Mouse (Mus musculus) embryonic facial prominence, embryonic 15.5 days (tissue): ENCODE data around the gene Fhl2. TPM values are rescaled to one million over a fixed set of nuclear protein-coding genes. Genes with fewer than 3 reads are reported as not detected.

Experiments
- ATAC-seq: fragments of 200-750 bp; cut with Nextera tagmentation; 2 replicates; pipeline ENCODE4 v1.8.0; 2017; ENCODE audit warnings: low read depth, moderate TSS enrichment; ENCODE audit not compliant: insufficient number of reproducible peaks, low FRiP score, low TSS enrichment
- H3K27ac ChIP-seq: fragments of 300-500 bp; sonication (generic); replicated peaks from 2 replicates; pipeline ENCODE4 v1.5.1; 2015; ENCODE audit warnings: mild to moderate bottlenecking, inconsistent platforms
- H3K27me3 ChIP-seq: fragments of 300-500 bp; sonication (generic); 2 replicates; pipeline ENCODE4 v1.6.1; 2015; ENCODE audit warnings: inconsistent platforms
- H3K36me3 ChIP-seq: fragments of 300-500 bp; sonication (generic); 2 replicates; pipeline ENCODE4 v1.6.1; 2015; ENCODE audit warnings: mild to moderate bottlenecking, inconsistent platforms
- H3K4me1 ChIP-seq: fragments of 300-500 bp; sonication (generic); 2 replicates; pipeline ENCODE4 v1.6.1; 2015; ENCODE audit warnings: inconsistent platforms
- H3K4me2 ChIP-seq: fragments of 300-500 bp; sonication (generic); replicated peaks from 2 replicates; pipeline ENCODE4 v1.6.1; 2015; ENCODE audit warnings: mild to moderate bottlenecking, inconsistent platforms
- H3K4me3 ChIP-seq: fragments of 300-500 bp; sonication (generic); replicated peaks from 2 replicates; pipeline ENCODE4 v1.5.1; 2015; ENCODE audit warnings: mild to moderate bottlenecking, inconsistent platforms
- H3K9ac ChIP-seq: fragments of 300-500 bp; sonication (generic); 2 replicates; pipeline ENCODE4 v1.6.1; 2015; ENCODE audit warnings: inconsistent platforms
- H3K9me3 ChIP-seq: fragments of 300-500 bp; sonication (generic); replicated peaks from 2 replicates; pipeline ENCODE4 v1.6.1; 2016; ENCODE audit warnings: inconsistent platforms
- WGBS: fragments of 180-500 bp; shearing (Covaris S2); methylation state at CpG from one replicate; pipeline ENCODE4 v1.1.7; 2015; 5-methylcytosine and 5-hydroxymethylcytosine counted together
- polyA plus RNA-seq: library from polyadenylated mRNA; unstranded; fragments of >200 nt; fragmentation: Nextera tagmentation; extraction: Ambion mirVana; gene quantifications from 2 replicates; pipeline ENCODE4 v1.2.1, GENCODE M21; 2015

The Fhl2 gene
- polyA plus RNA-seq, 1 experiment from 2014 or later = 22.0 TPM

- Histone ChIP-seq H3K9ac (peak within 1 kb of the TSS; percentile 77), H3K27ac (peak within 1 kb of the TSS; percentile 100), H3K27me3 (no peaks in the 10 kb centered on the region), H3K4me1 (peaks cover 5% of the 10 kb centered on the region; the same call in 1 of the 2 replicates), H3K9me3 (no peaks in the 10 kb centered on the region), H3K4me2 (peak within 1 kb of the TSS; percentile 67), H3K4me3 (peak within 1 kb of the TSS; percentile 86), H3K36me3 (peaks cover 19% of the 10 kb centered on the region)
- ATAC-seq = peak; percentile 93
- under 1% methylated on average over 57 of the region's 57 CpGs for WGBS
Observed at GRCm38 (mm10) chr1:43098031-43098984, 98.5 kb downstream of the Fhl2 start, which contains the start of the genes Tgfbrap1 and AI597479. Gene Tgfbrap1 (minus strand): TSS chr1:43098637. Gene AI597479 (plus strand): TSS chr1:43098710.

DNA sequence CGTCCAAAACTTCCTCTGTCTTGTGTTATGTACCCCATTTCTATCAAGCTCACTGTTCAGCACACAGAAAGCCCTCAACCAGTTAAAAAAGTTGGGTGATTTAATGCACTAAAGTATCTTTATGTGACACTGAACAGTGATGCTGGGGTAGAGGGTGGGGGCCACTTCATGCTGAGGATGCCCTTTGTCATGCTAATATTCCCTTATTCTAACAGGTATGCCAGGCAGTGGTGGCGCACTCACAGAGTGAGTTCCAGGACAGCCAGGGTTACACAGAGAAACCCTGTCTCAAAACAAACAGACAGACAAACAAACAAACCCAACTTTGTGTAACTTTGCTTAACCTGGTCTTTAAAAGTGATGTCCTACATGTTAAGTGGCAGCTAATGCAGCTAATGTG lies 102.6 kb downstream of the Fhl2 start:
- H3K9me3 ChIP-seq = no peaks in the 10 kb centered on the region
- no peak overlapping the region for H3K27ac ChIP-seq
- H3K4me2 ChIP-seq = no peak overlapping the region
- no peak overlapping the region for H3K9ac ChIP-seq
- H3K27me3 ChIP-seq = no peaks in the 10 kb centered on the region
- H3K36me3 ChIP-seq = no peaks in the 10 kb centered on the region
- H3K4me1 ChIP-seq = peaks cover 16% of the 10 kb centered on the region
- ATAC-seq = no peak
- WGBS = 93% methylated on average over 2 of the region's 2 CpGs
- H3K4me3 ChIP-seq = no peak overlapping the region

DNA sequence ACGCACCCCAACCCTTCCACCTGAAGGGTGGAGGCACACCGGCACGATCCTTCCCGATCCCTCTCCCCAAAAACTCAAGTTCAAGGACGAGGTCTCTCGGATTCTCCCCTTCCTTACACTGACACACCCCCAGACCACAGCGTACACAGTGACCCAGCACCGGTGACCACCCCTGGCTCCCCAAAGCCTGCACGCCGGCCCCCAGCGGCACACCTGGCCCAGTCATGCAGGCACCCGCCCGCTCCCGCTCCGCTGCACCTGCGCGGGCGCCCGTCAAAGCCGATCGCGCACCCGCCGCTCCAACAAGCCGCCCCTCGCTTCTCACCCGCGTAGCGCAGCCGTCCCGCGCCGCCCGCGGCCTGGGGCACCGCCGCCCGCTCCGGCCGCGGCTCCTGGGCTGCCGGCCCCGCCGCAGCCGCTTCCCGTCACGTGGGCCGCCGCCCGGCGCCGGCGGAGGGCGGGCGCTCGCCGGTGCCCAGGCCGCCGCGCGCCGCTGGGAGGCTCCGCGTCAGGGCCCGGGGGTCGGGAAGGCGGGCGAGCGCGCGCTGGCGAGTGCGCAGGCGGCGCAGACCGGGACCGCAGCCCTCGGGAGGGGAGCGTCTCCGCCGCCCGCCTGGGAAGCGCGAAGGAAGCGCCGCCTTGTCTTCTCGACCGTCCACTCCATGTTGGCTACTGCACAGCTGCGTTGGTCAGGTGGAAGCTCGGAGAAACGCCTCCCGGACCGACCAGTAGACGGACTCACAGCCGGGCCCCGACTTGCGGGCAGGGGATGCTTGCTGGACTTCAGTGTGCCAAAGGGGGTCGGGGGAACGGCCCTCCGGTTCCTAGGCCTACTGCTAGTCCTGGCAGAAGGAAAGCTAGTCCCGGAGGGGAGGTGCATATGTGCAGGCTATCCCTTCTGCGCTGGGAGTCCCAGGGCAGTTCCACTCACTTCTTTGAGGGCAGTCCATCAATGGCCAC lies 104.4 kb downstream of the Fhl2 start:
- H3K27ac ChIP-seq = peak overlapping the region; percentile 74
- peak overlapping the region; percentile 81 for H3K9ac ChIP-seq
- H3K4me3 ChIP-seq = peak overlapping the region; percentile 79
- WGBS = under 1% methylated on average over 93 of the region's 102 CpGs
- no peaks in the 10 kb centered on the region for H3K27me3 ChIP-seq
- H3K4me1 ChIP-seq = peaks cover 16% of the 10 kb centered on the region
- H3K9me3 ChIP-seq = no peaks in the 10 kb centered on the region
- peak; percentile 80 for ATAC-seq
- H3K36me3 ChIP-seq = no peaks in the 10 kb centered on the region
- H3K4me2 ChIP-seq = peak overlapping the region; percentile 68

- WGBS = 44% methylated on average over 13 of the region's 13 CpGs
- peak overlapping the region; percentile 79 for H3K4me3 ChIP-seq
- no peaks in the 10 kb centered on the region for H3K9me3 ChIP-seq
- H3K27ac ChIP-seq = no peak overlapping the region
- peaks cover 16% of the 10 kb centered on the region for H3K4me1 ChIP-seq
- no peaks in the 10 kb centered on the region for H3K27me3 ChIP-seq
- H3K9ac ChIP-seq = peak overlapping the region; percentile 81
- H3K36me3 ChIP-seq = no peaks in the 10 kb centered on the region
- ATAC-seq = no peak
- peak overlapping the region; percentile 68 for H3K4me2 ChIP-seq
Observed at GRCm38 (mm10) chr1:43091306-43092055, 105.3 kb downstream of the Fhl2 start.

GRCm38 (mm10) chr1:43090418-43090817 lies 106.4 kb downstream of the Fhl2 start:
- Histone ChIP-seq H3K9ac (no peak overlapping the region), H3K4me1 (peaks cover 16% of the 10 kb centered on the region), H3K27ac (no peak overlapping the region), H3K9me3 (no peaks in the 10 kb centered on the region), H3K4me3 (no peak overlapping the region), H3K4me2 (no peak overlapping the region), H3K36me3 (0 out of 2 replicates have a peak, but pooled peaks cover 3% of the 10 kb centered on the region), H3K27me3 (no peaks in the 10 kb centered on the region)
- 83% methylated on average over 1 of the region's 1 CpGs for WGBS
- no peak for ATAC-seq

DNA sequence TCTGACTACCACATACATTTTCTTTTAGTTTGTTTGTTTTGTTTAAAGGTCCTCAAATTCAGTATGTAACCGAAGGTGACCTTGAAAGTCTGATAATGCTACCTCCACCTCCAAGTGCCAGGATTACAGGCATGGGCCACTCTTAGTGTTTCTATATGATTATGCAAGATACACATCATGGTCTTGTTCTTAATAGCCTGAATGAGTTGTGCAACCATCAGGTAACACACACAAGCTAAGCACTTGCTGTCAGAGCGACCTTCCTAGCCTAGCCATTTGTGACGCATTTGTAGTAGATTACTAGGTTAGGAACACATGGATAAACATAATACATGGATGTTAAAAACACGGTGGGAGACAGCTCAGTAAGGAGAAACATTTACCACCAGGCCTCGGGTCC lies 113.8 kb downstream of the Fhl2 start:
- no peak overlapping the region for H3K4me3 ChIP-seq
- 81% methylated on average over 5 of the region's 5 CpGs for WGBS
- no peaks in the 10 kb centered on the region for H3K9me3 ChIP-seq
- 0 out of 2 replicates have a peak, but pooled peaks cover 6% of the 10 kb centered on the region for H3K36me3 ChIP-seq
- no peak overlapping the region for H3K4me2 ChIP-seq
- H3K27ac ChIP-seq = no peak overlapping the region
- H3K27me3 ChIP-seq = no peaks in the 10 kb centered on the region
- ATAC-seq = no peak
- H3K4me1 ChIP-seq = no peaks in the 10 kb centered on the region
- H3K9ac ChIP-seq = no peak overlapping the region

DNA sequence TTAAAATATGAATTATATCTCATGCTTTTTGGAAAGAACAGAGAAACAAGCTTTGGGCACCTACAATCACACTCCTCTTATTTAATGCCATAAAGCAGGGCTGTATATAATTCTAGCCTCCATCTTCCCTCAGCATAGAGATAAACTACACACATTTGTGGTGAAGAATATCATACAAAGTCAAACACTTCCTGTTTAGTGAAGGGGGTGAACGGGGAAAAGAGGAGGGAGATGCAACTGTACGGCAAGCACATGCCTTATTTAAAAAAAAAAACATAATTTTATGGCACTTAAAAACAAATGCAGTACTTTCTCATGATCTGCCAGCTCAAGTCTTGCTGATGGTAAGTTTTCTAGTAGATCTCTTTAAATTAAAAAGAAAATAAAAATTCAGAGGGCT lies 118.7 kb downstream of the Fhl2 start:
- no peaks in the 10 kb centered on the region for H3K4me1 ChIP-seq
- H3K27ac ChIP-seq = no peak overlapping the region
- 0 out of 2 replicates have a peak, but pooled peaks cover 18% of the 10 kb centered on the region for H3K36me3 ChIP-seq
- 80% methylated on average over 2 of the region's 2 CpGs for WGBS
- H3K4me2 ChIP-seq = no peak overlapping the region
- no peak overlapping the region for H3K9ac ChIP-seq
- no peaks in the 10 kb centered on the region for H3K9me3 ChIP-seq
- no peak for ATAC-seq
- no peaks in the 10 kb centered on the region for H3K27me3 ChIP-seq
- no peak overlapping the region for H3K4me3 ChIP-seq

DNA sequence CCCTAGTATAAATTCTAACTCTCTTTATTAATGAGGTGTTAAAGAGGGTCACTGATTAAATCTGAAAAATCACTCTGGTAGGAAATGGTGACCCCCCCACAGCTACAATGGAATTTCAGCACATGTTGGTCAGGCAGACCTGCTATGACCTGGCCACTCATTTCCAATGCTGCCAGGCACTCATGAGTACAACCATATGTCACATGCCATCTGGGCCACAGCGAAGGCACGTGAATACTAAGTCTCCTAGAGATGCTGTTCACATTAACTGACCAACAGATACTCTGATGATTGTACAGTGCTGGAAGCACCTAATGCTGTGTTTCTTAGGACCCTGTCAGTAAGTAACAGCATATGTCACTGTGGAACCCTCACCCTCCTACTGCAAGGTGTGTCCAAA lies 122.0 kb downstream of the Fhl2 start:
- H3K9ac ChIP-seq = no peak overlapping the region
- peaks cover 28% of the 10 kb centered on the region for H3K36me3 ChIP-seq
- H3K4me1 ChIP-seq = no peaks in the 10 kb centered on the region; the same call in 1 of the 2 replicates
- no peak overlapping the region for H3K27ac ChIP-seq
- H3K27me3 ChIP-seq = no peaks in the 10 kb centered on the region
- no peaks in the 10 kb centered on the region for H3K9me3 ChIP-seq
- WGBS = 94% methylated on average over 2 of the region's 2 CpGs
- ATAC-seq = no peak
- no peak overlapping the region for H3K4me3 ChIP-seq
- H3K4me2 ChIP-seq = no peak overlapping the region
